8 mouse cellular contexts compared by ENCODE assay signal in genomic region chr11:98788139-98788538, GRCm38 (mm10). TPM values are rescaled to one million over a fixed set of nuclear protein-coding genes. Genes with fewer than 3 reads are reported as not detected.
A peak's percentile ranks its signal among the peaks of the same experiment; 100 is the strongest.
DNase-seq lines count a peak whose midpoint lies in the region; ATAC-seq lines count a peak whose summit lies in the region.

No protein-coding gene starts in this region.

- no peaks in the 10 kb centered on the region for H3K27me3 ChIP-seq in heart, embryonic 13.5 days (replicated peaks)
- H3K27me3 ChIP-seq in forebrain, embryonic 14.5 days (replicated peaks; ENCODE audit: control insufficient read depth, insufficient read depth, low read length), result no peaks in the 10 kb centered on the region
- no peaks in the 10 kb centered on the region for H3K27me3 ChIP-seq in liver, embryonic 12.5 days (replicated peaks)

- no peaks in the 10 kb centered on the region for H3K9me3 ChIP-seq in heart, embryonic 13.5 days
- H3K9me3 ChIP-seq in forebrain, embryonic 14.5 days (replicated peaks; ENCODE audit: control insufficient read depth, low read length), result no peaks in the 10 kb centered on the region
- H3K9me3 ChIP-seq in liver, embryonic 12.5 days (replicated peaks), result no peaks in the 10 kb centered on the region

- DNase-seq in heart, adult 9 months (ENCODE audit: low spot score in 2 of 2), result no peak
- peak; percentile 34 for DNase-seq in 416B (ENCODE audit: low read depth)
- DNase-seq in forebrain, embryonic 14.5 days (ENCODE audit: low spot score), result no peak
- DNase-seq in ovary, adult 18-20 months (ENCODE audit: low spot score), result no peak
- DNase-seq in frontal cortex, postnatal 36 days (ENCODE audit: low spot score in 2 of 2), result no peak
- no peak for DNase-seq in urinary bladder, postnatal 25 days (ENCODE audit: low spot score)

- 87% methylated on average over 5 of the region's 5 CpGs for WGBS in heart, embryonic 13.5 days
- WGBS in forebrain, embryonic 14.5 days, result 92% methylated on average over 5 of the region's 5 CpGs
- 93% methylated on average over 5 of the region's 5 CpGs for WGBS in liver, embryonic 12.5 days (ENCODE audit: insufficient replicate concordance)

- H3K36me3 ChIP-seq in heart, embryonic 13.5 days, result no peaks in the 10 kb centered on the region
- H3K36me3 ChIP-seq in forebrain, embryonic 14.5 days (ENCODE audit: control insufficient read depth, insufficient read depth, low read length), result no peaks in the 10 kb centered on the region
- H3K36me3 ChIP-seq in liver, embryonic 12.5 days, result no peaks in the 10 kb centered on the region

- peak overlapping the region; percentile 85 for H3K27ac ChIP-seq in heart, embryonic 13.5 days (replicated peaks)
- H3K27ac ChIP-seq in forebrain, embryonic 14.5 days (ENCODE audit: low read depth, low read length), result no peak overlapping the region
- peak overlapping the region; percentile 78 for H3K27ac ChIP-seq in liver, embryonic 12.5 days

- H3K4me1 ChIP-seq in heart, embryonic 13.5 days, result peaks cover 72% of the 10 kb centered on the region
- peaks cover 26% of the 10 kb centered on the region for H3K4me1 ChIP-seq in forebrain, embryonic 14.5 days (ENCODE audit: control insufficient read depth, insufficient read depth, low read length)
- peaks cover 92% of the 10 kb centered on the region for H3K4me1 ChIP-seq in liver, embryonic 12.5 days

- no peak overlapping the region for H3K4me3 ChIP-seq in heart, embryonic 13.5 days
- no peak overlapping the region for H3K4me3 ChIP-seq in forebrain, embryonic 14.5 days (ENCODE audit: low read depth, low read length)
- peak overlapping the region; percentile 66; the same call in 1 of the 2 replicates for H3K4me3 ChIP-seq in liver, embryonic 12.5 days

- peak overlapping the region; percentile 86 for H3K9ac ChIP-seq in heart, embryonic 13.5 days
- H3K9ac ChIP-seq in forebrain, embryonic 14.5 days (ENCODE audit: low read length), result no peak overlapping the region
- H3K9ac ChIP-seq in liver, embryonic 12.5 days, result peak overlapping the region; percentile 78; the same call in 1 of the 2 replicates

- H3K4me2 ChIP-seq in heart, embryonic 13.5 days, result peak overlapping the region; percentile 96
- H3K4me2 ChIP-seq in forebrain, embryonic 14.5 days (ENCODE audit: low read length), result peak overlapping the region; percentile 91; the same call in 1 of the 2 replicates
- peak overlapping the region; percentile 94 for H3K4me2 ChIP-seq in liver, embryonic 12.5 days

- ATAC-seq in heart, embryonic 13.5 days (ENCODE audit: extremely low read depth, insufficient number of reproducible peaks, low FRiP score, low TSS enrichment), result no peak
- no peak for ATAC-seq in forebrain, embryonic 14.5 days
- ATAC-seq in liver, embryonic 12.5 days, result no peak

RNA-seq across cellular contexts. Expression of gene Msl1, which starts 7.2 kb away (rescaled TPM):
- 14.6 and 15.7 TPM in 2 replicates for polyA plus RNA-seq in heart, embryonic 13.5 days (2015; fragmentation: Nextera tagmentation; extraction: Ambion mirVana)
- 19.3 and 20.5 TPM in 2 replicates for polyA plus RNA-seq in forebrain, embryonic 14.5 days (2014; fragmentation: Nextera tagmentation; extraction: Ambion mirVana)
- 11.5 and 11.7 TPM in 2 replicates for polyA plus RNA-seq in liver, embryonic 12.5 days (2016; fragmentation: Nextera tagmentation; extraction: Ambion mirVana)

RNA-seq across cellular contexts. Expression of gene Nr1d1, which starts 13.0 kb away (rescaled TPM):
- polyA plus RNA-seq in heart, embryonic 13.5 days (2015; fragmentation: Nextera tagmentation; extraction: Ambion mirVana), result 5.9 and 6.4 TPM in 2 replicates
- 2.2 and 3.1 TPM in 2 replicates for polyA plus RNA-seq in forebrain, embryonic 14.5 days (2014; fragmentation: Nextera tagmentation; extraction: Ambion mirVana)
- 1.3 and 1.4 TPM in 2 replicates for polyA plus RNA-seq in liver, embryonic 12.5 days (2016; fragmentation: Nextera tagmentation; extraction: Ambion mirVana)

RNA-seq across cellular contexts. Expression of gene Casc3, which starts 16.6 kb away (rescaled TPM):
- 22.3 and 23.1 TPM in 2 replicates for polyA plus RNA-seq in heart, embryonic 13.5 days (2015; fragmentation: Nextera tagmentation; extraction: Ambion mirVana)
- 41.0 and 45.0 TPM in 2 replicates for polyA plus RNA-seq in forebrain, embryonic 14.5 days (2014; fragmentation: Nextera tagmentation; extraction: Ambion mirVana)
- 26.4 and 29.7 TPM in 2 replicates for polyA plus RNA-seq in liver, embryonic 12.5 days (2016; fragmentation: Nextera tagmentation; extraction: Ambion mirVana)

RNA-seq across cellular contexts. Expression of gene Thra, which starts 47.7 kb away (rescaled TPM):
- 30.0 and 32.0 TPM in 2 replicates for polyA plus RNA-seq in heart, embryonic 13.5 days (2015; fragmentation: Nextera tagmentation; extraction: Ambion mirVana)
- polyA plus RNA-seq in forebrain, embryonic 14.5 days (2014; fragmentation: Nextera tagmentation; extraction: Ambion mirVana), result 164 and 199 TPM in 2 replicates
- polyA plus RNA-seq in liver, embryonic 12.5 days (2016; fragmentation: Nextera tagmentation; extraction: Ambion mirVana), result 13.0 and 13.3 TPM in 2 replicates

RNA-seq across cellular contexts. Expression of gene Rapgefl1, which starts 48.4 kb away (rescaled TPM):
- polyA plus RNA-seq in heart, embryonic 13.5 days (2015; fragmentation: Nextera tagmentation; extraction: Ambion mirVana), result 0.64 and 0.98 TPM in 2 replicates
- polyA plus RNA-seq in forebrain, embryonic 14.5 days (2014; fragmentation: Nextera tagmentation; extraction: Ambion mirVana), result 3.0 and 4.5 TPM in 2 replicates
- polyA plus RNA-seq in liver, embryonic 12.5 days (2016; fragmentation: Nextera tagmentation; extraction: Ambion mirVana), result 0.21 and 0.24 TPM in 2 replicates
